Mouse (Mus musculus) neural tube, embryonic 12.5 days (tissue): Measurements from ENCODE around the gene Camsap1. TPM values are rescaled to one million over a fixed set of nuclear protein-coding genes. Genes with fewer than 3 reads are reported as not detected.

Experiments
- ATAC-seq: fragments of 200-750 bp; cut with Nextera tagmentation; 2 replicates; pipeline ENCODE4 v1.8.0; 2017; ENCODE audit warnings: low read depth, mild to moderate bottlenecking, moderate TSS enrichment, moderate library complexity; ENCODE audit not compliant: low FRiP score
- H3K27ac ChIP-seq: fragments of 300-500 bp; sonication (generic); 2 replicates; pipeline ENCODE4 v1.5.1; 2016
- H3K27me3 ChIP-seq: fragments of 300-500 bp; sonication (generic); replicated peaks from 2 replicates; pipeline ENCODE4 v1.6.1; 2016; ENCODE audit warnings: mild to moderate bottlenecking
- H3K36me3 ChIP-seq: fragments of 300-500 bp; sonication (generic); 2 replicates; pipeline ENCODE4 v1.6.1; 2016; ENCODE audit warnings: mild to moderate bottlenecking
- H3K4me1 ChIP-seq: fragments of 300-500 bp; sonication (generic); 2 replicates; pipeline ENCODE4 v1.6.1; 2016
- H3K4me2 ChIP-seq: fragments of 300-500 bp; sonication (generic); replicated peaks from 2 replicates; pipeline ENCODE4 v1.6.1; 2016; ENCODE audit warnings: mild to moderate bottlenecking
- H3K4me3 ChIP-seq: fragments of 300-500 bp; sonication (generic); 2 replicates; pipeline ENCODE4 v1.5.1; 2016
- H3K9ac ChIP-seq: fragments of 300-500 bp; sonication (generic); 2 replicates; pipeline ENCODE4 v1.6.1; 2016; ENCODE audit warnings: mild to moderate bottlenecking
- H3K9me3 ChIP-seq: fragments of 300-500 bp; sonication (generic); 2 replicates; pipeline ENCODE4 v1.6.1; 2016; ENCODE audit warnings: mild to moderate bottlenecking
- WGBS: fragments of 180-500 bp; shearing (Covaris S2); methylation state at CpG from one replicate; pipeline ENCODE4 v1.1.7; 2016; 5-methylcytosine and 5-hydroxymethylcytosine counted together
- polyA plus RNA-seq: library from polyadenylated mRNA; unstranded; fragments of >200 nt; fragmentation: Nextera tagmentation; extraction: Ambion mirVana; gene quantifications from 2 replicates; pipeline ENCODE4 v1.2.1, GENCODE M21; 2016

The Camsap1 gene
- polyA plus RNA-seq, 1 experiment from 2014 or later: 82.6 TPM

DNA sequence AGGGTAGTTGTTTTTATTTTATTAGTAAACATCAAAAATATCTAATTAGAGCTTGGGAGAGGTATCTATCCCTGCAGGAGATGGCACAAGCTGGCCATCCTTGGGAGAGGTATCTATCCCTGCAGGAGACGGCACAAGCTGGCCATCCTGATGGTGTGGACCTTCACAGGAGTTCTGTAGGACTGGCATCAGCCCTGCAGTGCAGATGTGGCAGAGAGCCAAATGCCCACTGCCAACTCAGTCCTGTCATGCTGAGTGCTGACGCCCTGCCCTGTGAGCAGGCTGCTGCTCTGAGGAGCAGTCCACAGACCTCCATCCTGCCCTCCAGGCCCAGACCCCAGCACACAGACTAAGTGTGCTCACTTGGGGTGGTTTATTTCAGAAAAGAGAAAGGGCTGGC is 18.9 kb upstream of the Camsap1 start:
- Histone ChIP-seq H3K9me3 (no peaks in the 10 kb centered on the region), H3K27ac (no peak overlapping the region), H3K27me3 (no peaks in the 10 kb centered on the region), H3K36me3 (peaks cover 83% of the 10 kb centered on the region), H3K4me3 (no peak overlapping the region), H3K9ac (no peak overlapping the region), H3K4me1 (no peaks in the 10 kb centered on the region), H3K4me2 (no peak overlapping the region)
- WGBS: 95% methylated on average over 2 of the region's 2 CpGs
- ATAC-seq: no peak

- no peak overlapping the region for H3K4me3 ChIP-seq
- no peaks in the 10 kb centered on the region for H3K4me1 ChIP-seq
- WGBS: 96% methylated on average over 5 of the region's 5 CpGs
- peaks cover 80% of the 10 kb centered on the region for H3K36me3 ChIP-seq
- H3K9me3 ChIP-seq: no peaks in the 10 kb centered on the region
- H3K27ac ChIP-seq: no peak overlapping the region
- no peak overlapping the region for H3K4me2 ChIP-seq
- no peak for ATAC-seq
- H3K27me3 ChIP-seq: no peaks in the 10 kb centered on the region
- no peak overlapping the region for H3K9ac ChIP-seq
These were observed 18.1 kb upstream of the Camsap1 start for GRCm38 (mm10) chr2:26001136-26001535.

DNA sequence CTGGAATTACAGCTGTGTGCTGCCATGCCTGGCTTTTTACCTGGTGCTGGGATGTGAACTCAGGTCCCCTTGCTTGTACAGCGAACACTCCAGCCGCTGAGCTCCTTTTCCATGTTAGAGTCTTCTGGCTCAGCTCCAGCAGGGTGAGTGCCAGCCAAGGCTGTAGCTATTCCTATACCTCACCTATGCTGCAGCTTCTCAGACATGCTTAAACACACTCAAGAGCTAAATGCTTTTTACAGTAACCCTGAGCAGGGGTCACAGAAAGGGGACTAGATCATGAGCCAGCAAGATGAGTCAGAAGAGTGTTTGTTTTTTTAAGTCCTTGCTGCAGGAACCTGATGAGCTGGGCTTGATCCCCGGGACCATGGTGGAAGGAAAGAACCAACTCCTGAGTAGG is 14.6 kb upstream of the Camsap1 start:
- Histone ChIP-seq H3K9ac (no peak overlapping the region), H3K9me3 (no peaks in the 10 kb centered on the region), H3K4me2 (no peak overlapping the region), H3K27me3 (no peaks in the 10 kb centered on the region), H3K36me3 (peaks cover 55% of the 10 kb centered on the region), H3K4me3 (no peak overlapping the region), H3K27ac (no peak overlapping the region), H3K4me1 (no peaks in the 10 kb centered on the region)
- no peak for ATAC-seq
- 93% methylated on average over 3 of the region's 3 CpGs for WGBS

- no peaks in the 10 kb centered on the region for H3K27me3 ChIP-seq
- H3K4me1 ChIP-seq: no peaks in the 10 kb centered on the region
- WGBS: 88% methylated on average over 3 of the region's 3 CpGs
- no peak overlapping the region for H3K4me3 ChIP-seq
- no peak overlapping the region for H3K9ac ChIP-seq
- H3K27ac ChIP-seq: no peak overlapping the region
- no peak overlapping the region for H3K4me2 ChIP-seq
- ATAC-seq: no peak
- no peaks in the 10 kb centered on the region for H3K9me3 ChIP-seq
- H3K36me3 ChIP-seq: peaks cover 33% of the 10 kb centered on the region
These were observed 11.7 kb upstream of the Camsap1 start for GRCm38 (mm10) chr2:25994791-25995190.

DNA sequence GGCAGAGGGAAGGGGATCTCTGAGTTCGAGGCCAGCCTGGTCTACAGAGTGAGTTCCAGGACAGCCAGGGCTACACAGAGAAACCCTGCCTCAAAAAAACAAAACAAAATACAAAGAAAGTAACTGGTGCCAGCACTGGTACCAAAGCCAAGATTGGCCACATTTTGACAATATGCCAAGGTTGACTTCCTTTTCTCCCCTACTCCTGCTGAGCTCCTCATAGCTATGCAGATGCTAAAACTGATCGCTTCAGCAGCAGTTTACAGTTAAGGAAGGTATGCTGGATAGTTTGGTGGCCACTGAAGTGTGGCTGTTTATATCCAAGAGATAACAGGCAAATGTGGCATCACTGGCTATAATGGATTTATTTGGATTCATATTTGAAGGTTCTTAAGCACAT is 9.2 kb upstream of the Camsap1 start:
- peaks cover 9% of the 10 kb centered on the region for H3K36me3 ChIP-seq
- no peak overlapping the region for H3K4me3 ChIP-seq
- 85% methylated on average over 2 of the region's 2 CpGs for WGBS
- no peaks in the 10 kb centered on the region for H3K9me3 ChIP-seq
- H3K27me3 ChIP-seq: no peaks in the 10 kb centered on the region
- H3K4me1 ChIP-seq: no peaks in the 10 kb centered on the region
- ATAC-seq: no peak
- H3K4me2 ChIP-seq: no peak overlapping the region
- H3K9ac ChIP-seq: no peak overlapping the region
- no peak overlapping the region for H3K27ac ChIP-seq

GRCm38 (mm10) chr2:25989651-25990050 is 6.6 kb upstream of the Camsap1 start:
- Histone ChIP-seq H3K4me2 (no peak overlapping the region), H3K27ac (no peak overlapping the region), H3K9me3 (no peaks in the 10 kb centered on the region), H3K4me1 (no peaks in the 10 kb centered on the region), H3K4me3 (no peak overlapping the region), H3K9ac (no peak overlapping the region), H3K36me3 (no peaks in the 10 kb centered on the region), H3K27me3 (no peaks in the 10 kb centered on the region)
- WGBS: 91% methylated on average over 1 of the region's 1 CpGs
- ATAC-seq: no peak

- Histone ChIP-seq H3K27ac (no peak overlapping the region), H3K4me1 (peaks cover 6% of the 10 kb centered on the region), H3K4me3 (no peak overlapping the region), H3K9me3 (no peaks in the 10 kb centered on the region), H3K9ac (no peak overlapping the region), H3K36me3 (no peaks in the 10 kb centered on the region), H3K27me3 (no peaks in the 10 kb centered on the region), H3K4me2 (no peak overlapping the region)
- ATAC-seq: no peak
- 84% methylated on average over 6 of the region's 6 CpGs for WGBS
These were observed 4.7 kb upstream of the Camsap1 start for GRCm38 (mm10) chr2:25987817-25988216.

DNA sequence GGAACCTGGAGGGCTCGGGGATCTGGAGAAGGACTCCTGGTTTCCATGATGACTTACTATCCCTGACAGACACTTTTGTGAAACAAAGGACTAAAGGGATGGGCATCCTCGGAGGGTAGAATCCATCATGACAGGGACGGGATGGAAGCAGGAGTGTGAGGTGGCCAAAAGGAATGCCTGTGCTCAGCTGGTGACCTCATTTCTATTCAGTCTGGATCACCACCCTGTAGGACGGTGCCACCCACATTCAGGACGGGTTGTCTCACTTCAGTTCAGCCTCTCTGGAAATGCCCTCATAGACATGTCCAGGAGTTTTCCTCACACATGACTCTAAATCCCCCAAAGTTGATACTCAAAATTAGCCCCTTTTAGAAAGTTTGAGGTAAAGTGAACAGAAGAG is 3.5 kb upstream of the Camsap1 start:
- H3K4me3 ChIP-seq: no peak overlapping the region
- H3K9ac ChIP-seq: no peak overlapping the region
- no peaks in the 10 kb centered on the region for H3K36me3 ChIP-seq
- 54% methylated on average over 5 of the region's 5 CpGs for WGBS
- H3K27ac ChIP-seq: no peak overlapping the region
- H3K4me2 ChIP-seq: no peak overlapping the region
- H3K9me3 ChIP-seq: no peaks in the 10 kb centered on the region
- H3K4me1 ChIP-seq: peaks cover 8% of the 10 kb centered on the region
- no peak for ATAC-seq
- no peaks in the 10 kb centered on the region for H3K27me3 ChIP-seq

GRCm38 (mm10) chr2:25982426-25983091 is 523 bp downstream of the Camsap1 start:
- peak overlapping the region; percentile 96 for H3K4me3 ChIP-seq
- H3K4me2 ChIP-seq: peak overlapping the region; percentile 94
- H3K9me3 ChIP-seq: no peaks in the 10 kb centered on the region
- H3K36me3 ChIP-seq: peaks cover 3% of the 10 kb centered on the region; the same call in 1 of the 2 replicates
- H3K9ac ChIP-seq: peak overlapping the region; percentile 98
- under 1% methylated on average over 76 of the region's 76 CpGs for WGBS
- ATAC-seq: peak; percentile 22
- H3K27ac ChIP-seq: peak overlapping the region; percentile 91
- H3K27me3 ChIP-seq: no peaks in the 10 kb centered on the region
- H3K4me1 ChIP-seq: peaks cover 44% of the 10 kb centered on the region

DNA sequence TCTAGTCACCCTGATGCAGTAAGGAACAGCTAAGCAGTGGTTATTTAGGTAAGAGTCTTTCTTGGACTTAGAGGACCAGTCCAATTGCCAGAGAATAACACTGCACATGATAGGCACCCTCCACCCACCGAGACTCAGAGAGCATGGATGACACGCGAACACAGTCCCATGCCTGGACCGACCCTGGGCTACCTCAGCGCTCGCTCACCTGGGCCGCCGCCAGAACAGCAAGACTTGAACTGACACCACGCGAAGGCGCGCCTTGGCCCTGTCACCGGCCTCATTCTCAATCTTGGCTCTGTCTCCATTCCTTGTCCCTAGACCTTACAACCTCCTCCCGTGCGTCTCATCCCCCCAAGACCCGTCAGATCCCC is 1.0 kb downstream of the Camsap1 start:
- H3K27ac ChIP-seq: no peak overlapping the region
- H3K4me3 ChIP-seq: peak overlapping the region; percentile 96
- peaks cover 3% of the 10 kb centered on the region; the same call in 1 of the 2 replicates for H3K36me3 ChIP-seq
- peak overlapping the region; percentile 98 for H3K9ac ChIP-seq
- peak overlapping the region; percentile 94 for H3K4me2 ChIP-seq
- H3K9me3 ChIP-seq: no peaks in the 10 kb centered on the region
- no peaks in the 10 kb centered on the region for H3K27me3 ChIP-seq
- ATAC-seq: no peak
- peaks cover 44% of the 10 kb centered on the region for H3K4me1 ChIP-seq
- WGBS: 0% methylated on average over 16 of the region's 16 CpGs

DNA sequence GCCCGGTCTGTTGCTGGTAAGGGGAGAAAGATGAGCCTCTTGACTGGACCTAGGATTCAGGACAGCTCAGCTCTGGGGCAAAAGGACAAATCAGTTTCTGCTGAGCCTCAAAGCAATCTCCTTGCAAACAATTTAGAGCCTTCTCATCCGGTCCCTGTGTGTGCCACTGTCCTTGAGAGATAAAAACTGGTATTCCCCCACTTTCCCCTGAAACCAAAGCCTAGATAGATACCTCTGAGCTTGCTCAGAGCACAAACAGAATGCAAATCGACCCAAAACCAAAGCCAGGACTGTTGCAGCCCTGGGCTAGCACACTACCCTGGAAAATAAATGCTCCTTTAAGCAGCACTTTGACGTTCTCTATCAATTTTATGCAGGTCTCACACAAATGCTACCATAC is 4.1 kb downstream of the Camsap1 start:
- Histone ChIP-seq H3K4me2 (no peak overlapping the region), H3K27me3 (no peaks in the 10 kb centered on the region), H3K27ac (no peak overlapping the region), H3K4me3 (no peak overlapping the region), H3K4me1 (peaks cover 43% of the 10 kb centered on the region), H3K9ac (no peak overlapping the region), H3K9me3 (no peaks in the 10 kb centered on the region), H3K36me3 (peaks cover 3% of the 10 kb centered on the region; the same call in 1 of the 2 replicates)
- WGBS: 84% methylated on average over 4 of the region's 4 CpGs
- no peak for ATAC-seq

DNA sequence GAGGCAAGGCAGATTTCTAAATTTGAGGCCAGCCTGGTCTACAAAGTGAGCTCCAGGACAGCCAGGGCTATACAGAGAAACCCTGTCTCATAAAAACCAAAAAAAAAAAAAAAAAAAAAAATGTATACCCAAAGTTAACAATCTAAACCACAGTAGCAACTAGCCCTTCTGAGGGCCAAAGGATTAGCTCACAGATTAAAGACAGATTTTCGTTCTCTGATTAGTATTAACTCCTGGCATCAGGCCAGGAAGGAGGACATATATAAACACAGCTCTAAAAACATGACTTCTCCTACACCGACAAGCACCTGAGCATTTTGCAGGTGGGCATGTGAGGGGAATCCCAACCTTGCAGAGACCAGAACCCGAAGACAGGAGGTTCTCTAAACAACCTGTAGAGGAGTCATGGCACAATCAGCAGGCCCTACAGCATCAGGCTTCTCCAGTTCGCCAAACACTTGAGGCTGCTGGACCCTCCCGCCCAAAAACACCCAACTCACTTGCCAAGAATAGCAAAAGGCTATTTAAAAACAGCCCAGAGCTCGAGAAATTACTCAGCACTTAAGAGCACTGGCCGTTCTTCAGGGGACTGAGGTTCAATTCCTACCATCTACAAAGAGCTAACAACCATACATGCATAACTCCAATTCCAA is 5.4 kb downstream of the Camsap1 start:
- H3K4me3 ChIP-seq: no peak overlapping the region
- no peaks in the 10 kb centered on the region for H3K27me3 ChIP-seq
- peaks cover 41% of the 10 kb centered on the region for H3K4me1 ChIP-seq
- no peak overlapping the region for H3K4me2 ChIP-seq
- H3K9ac ChIP-seq: no peak overlapping the region
- WGBS: 87% methylated on average over 7 of the region's 7 CpGs
- H3K9me3 ChIP-seq: no peaks in the 10 kb centered on the region
- ATAC-seq: no peak
- no peak overlapping the region for H3K27ac ChIP-seq
- peaks cover 7% of the 10 kb centered on the region for H3K36me3 ChIP-seq
